Mouse (Mus musculus) kidney, adult 2 months (tissue): ENCODE data around the gene Hdac10.

Experiments
- CTCF ChIP-seq: fragments of 200-500 bp; conservative IDR thresholded peaks from 2 replicates; pipeline ENCODE4 v1.5.1; 2011; ENCODE audit warnings: low read depth, mild to moderate bottlenecking, control low read depth, low read length, moderate library complexity, mixed read lengths; ENCODE audit not compliant: insufficient read depth, insufficient read length
- POLR2A ChIP-seq: fragments of 200-500 bp; IDR thresholded peaks from one replicate; pipeline ENCODE4 v1.6.1; 2011; ENCODE audit warnings: low read depth, low read length, control low read depth

DNA sequence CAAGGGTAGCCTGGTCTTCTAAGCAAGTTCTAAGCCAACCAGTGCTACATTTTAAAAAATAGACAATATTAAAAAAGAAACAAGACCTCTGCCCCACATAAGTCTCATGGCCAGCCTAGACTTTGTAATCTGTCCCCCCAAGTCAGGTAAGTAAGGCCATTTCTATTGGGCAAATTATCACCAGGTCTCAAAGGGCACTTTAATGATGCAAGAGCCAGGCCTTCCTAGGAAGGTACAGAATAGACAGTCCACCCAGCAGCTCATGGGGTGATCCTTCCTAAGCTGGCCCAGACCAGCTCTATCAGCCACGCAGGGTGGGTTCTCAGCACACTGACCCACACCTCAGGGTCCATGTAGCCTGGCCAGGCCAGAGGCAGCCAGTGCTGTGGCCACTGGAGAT lies 44.6 kb downstream of the Hdac10 start:
- TF ChIP-seq POLR2A = no peak
- TF ChIP-seq CTCF = no peak
